Mouse (Mus musculus): ENCODE data around the gene Sipa1l3.

Sipa1l3 gene

GRCm38 (mm10) chr7:29383255-29383654, 135.2 kb downstream of the Sipa1l3 start:
- in situ Hi-C loops (cut with MseI, MboI), result loop anchor here (5.0 kb wide), 1 partner anchor 139 kb away; no protein-coding TSS in a partner anchor

- in situ Hi-C loops (cut with MseI, MboI), result loop anchor here (5.0 kb wide), 1 partner anchor 141 kb away; no protein-coding TSS in a partner anchor
Measured at GRCm38 (mm10) chr7:29381466-29382040, 136.9 kb downstream of the Sipa1l3 start.

DNA sequence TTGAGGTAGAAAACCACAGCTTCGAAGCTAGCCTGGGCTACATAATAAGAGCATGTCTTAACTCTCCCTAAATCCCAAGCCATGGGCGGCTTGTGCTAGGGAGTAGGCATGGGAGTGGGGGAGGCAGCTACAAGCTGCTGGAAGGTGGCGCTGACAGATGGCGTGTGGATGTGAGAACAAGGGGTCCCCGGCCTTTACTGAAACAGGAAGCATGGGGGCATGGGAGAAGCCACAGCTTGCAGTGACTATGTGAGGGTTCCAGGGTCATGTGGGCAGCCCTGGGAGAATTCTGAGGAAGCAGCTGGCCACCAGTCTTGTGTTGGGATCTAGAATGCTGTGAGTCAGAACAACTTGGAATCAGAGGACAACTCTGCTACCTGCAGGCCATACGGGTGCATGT, 144.4 kb downstream of the Sipa1l3 start:
- in situ Hi-C loops (cut with MseI, MboI), result no loop called here

DNA sequence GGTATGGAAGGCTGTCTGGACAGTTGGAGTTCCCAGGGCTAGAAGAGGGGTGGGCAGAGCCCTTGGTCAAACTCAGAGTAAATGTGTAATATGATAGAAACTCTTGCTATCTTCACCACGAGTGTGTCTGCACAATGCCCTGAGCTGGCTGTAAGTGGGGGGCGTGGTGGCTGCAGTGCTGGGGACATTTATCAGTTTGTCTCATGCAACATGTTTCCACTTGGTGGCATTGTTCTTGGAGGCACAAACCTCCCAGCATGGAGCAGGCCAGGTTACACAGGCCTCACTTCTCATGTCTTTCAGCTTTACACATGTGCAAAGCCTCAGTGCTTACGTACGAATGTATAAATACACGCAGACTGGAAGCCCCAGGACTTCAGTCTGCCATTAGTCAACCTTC, 146.3 kb downstream of the Sipa1l3 start:
- in situ Hi-C loops (cut with MseI, MboI), result no loop called here

DNA sequence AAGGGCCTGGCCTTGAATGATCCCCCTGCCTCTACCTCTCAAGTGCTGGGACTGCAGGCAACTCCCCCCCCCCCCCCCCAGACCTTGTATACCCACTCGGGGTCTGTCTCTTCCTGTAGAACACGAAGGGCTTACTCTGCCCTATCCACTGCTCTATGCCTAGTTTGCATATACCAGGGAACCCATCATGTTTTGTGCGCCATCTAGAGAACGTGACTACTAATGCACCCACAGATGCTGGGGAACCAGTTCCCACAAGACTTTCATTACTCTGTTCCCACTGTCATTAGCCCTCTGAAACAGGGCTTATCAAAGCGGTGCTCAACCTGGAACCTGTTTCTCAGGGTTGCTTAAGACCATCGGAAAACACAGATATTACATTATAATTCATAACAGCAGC, 148.4 kb downstream of the Sipa1l3 start:
- in situ Hi-C loops (cut with MseI, MboI), result no loop called here

- in situ Hi-C loops (cut with MseI, MboI), result no loop called here
Measured at GRCm38 (mm10) chr7:29368004-29368320, 150.5 kb downstream of the Sipa1l3 start.

DNA sequence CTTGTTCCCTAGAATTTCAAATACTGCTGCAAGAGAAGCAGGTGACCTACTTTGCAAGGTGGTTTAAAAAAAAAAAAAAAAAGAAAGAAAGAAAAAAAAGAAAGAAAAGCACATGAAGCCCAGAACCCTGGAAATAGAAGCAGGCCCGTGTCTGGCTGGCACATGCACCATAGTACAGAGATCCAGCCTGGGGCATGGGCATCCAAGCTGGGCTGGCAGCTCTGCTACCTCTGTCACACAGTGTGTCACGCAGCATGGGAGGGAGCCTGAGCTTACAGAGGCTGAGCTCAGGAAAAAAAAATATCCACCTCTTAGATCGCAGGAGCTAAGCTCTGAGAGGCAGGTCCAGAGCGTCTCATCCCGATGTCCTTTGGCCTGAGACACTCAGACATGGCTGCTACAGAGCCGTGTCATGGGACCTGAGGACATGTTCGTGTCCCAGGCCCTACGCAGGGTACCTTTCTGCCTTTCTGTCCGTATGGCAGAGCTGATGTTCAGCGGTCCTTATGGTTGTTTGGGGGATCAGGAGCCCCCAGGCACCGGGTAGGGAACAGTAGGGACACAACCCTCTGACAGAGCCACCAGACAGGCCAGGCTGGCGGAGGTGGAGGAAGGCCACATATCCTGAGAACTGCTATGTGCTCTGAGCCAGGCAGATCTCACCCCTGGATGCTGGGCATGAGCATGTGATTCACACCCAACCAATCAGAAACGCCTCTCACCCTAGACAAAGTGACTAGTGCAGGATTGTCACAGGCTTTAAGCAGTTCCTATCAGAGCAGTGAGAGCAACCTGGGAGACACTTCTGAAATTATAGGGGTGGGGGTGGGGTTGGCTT, 151.1 kb downstream of the Sipa1l3 start:
- in situ Hi-C loops (cut with MseI, MboI), result no loop called here

- in situ Hi-C loops (cut with MseI, MboI), result no loop called here
Measured at GRCm38 (mm10) chr7:29364052-29364451, 154.4 kb downstream of the Sipa1l3 start.

DNA sequence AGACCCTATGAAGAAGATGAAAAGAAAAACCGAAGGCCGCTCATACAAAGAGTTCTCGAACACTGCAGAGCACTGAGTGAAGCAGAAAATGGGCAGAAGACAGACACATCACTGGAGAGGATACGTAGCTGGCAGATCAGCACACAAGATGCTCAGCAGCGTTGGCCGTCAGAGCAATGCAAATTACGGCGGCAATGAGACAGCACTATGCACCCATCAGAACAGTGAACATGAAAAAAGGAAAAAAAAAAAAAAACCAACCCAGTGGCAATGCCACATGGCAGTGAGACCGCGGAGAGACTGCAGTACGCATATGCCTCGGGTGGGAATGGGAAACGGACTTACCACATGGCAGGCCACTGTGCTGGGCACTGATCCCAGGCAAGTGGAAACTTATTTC, 156.9 kb downstream of the Sipa1l3 start:
- in situ Hi-C loops (cut with MseI, MboI), result no loop called here

GRCm38 (mm10) chr7:29355406-29355805, 163.0 kb downstream of the Sipa1l3 start:
- in situ Hi-C loops (cut with MseI, MboI), result no loop called here

DNA sequence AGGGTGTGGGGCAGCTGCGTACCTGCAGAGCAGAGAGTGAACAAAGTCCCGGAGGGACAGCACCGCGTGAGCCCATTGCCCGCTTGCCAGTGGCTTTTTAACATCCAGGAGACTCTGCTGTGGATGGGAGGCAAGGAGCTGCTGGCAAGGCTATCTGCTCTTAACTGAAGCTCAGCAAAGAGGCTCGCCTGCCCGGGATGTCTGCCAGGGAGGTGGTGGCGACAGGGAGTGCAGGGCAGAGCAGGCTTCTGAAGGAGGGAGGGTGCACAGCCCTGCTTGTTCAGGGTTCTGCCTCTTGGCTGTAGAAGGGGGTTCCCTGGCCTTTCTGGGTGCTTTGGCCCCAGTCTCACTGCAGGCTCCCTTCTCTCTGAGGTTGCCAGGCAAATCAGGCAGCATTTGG, 164.3 kb downstream of the Sipa1l3 start:
- in situ Hi-C loops (cut with MseI, MboI), result no loop called here

DNA sequence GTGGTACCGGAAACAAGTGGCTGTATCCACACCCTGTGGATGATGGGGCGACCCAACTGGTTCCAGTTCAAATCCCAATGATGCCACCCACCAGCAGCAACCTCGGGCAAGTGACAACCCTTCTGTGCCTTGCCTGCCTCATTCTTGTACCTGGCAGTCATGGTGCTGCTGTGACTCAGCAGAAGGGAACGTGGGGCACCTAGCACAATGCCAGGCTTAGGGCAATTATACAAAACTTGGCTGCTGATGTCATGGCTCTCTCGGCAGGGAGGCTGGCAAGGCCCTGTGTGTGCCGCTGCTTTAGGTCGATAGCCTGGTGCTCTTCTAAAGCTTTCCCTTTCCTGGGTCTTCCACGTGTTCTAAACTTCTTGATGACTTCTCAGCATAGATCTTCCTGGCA, 166.2 kb downstream of the Sipa1l3 start:
- in situ Hi-C loops (cut with MseI, MboI), result no loop called here

DNA sequence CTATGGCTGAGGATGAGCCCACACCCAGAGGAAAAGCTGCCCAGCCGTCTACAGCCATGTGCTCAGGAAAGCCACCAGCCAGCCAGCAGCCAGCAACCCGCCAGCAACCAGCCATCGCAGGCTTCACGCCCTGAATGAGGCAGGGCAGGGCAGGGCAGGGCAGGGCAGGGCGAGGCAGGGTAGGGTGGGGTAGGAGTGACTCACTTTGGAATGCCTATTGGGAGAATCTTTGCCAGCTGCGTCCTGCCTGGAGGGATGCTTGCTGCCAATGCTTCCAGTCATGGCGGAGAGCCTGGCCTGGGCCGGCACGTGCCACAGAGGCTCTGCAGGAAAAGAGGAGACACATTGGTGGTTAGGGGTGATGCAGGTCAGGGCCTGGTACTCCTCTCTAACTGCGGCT, 168.0 kb downstream of the Sipa1l3 start:
- in situ Hi-C loops (cut with MseI, MboI), result no loop called here

- in situ Hi-C loops (cut with MseI, MboI), result no loop called here
Measured at GRCm38 (mm10) chr7:29346212-29346611, 172.2 kb downstream of the Sipa1l3 start.

DNA sequence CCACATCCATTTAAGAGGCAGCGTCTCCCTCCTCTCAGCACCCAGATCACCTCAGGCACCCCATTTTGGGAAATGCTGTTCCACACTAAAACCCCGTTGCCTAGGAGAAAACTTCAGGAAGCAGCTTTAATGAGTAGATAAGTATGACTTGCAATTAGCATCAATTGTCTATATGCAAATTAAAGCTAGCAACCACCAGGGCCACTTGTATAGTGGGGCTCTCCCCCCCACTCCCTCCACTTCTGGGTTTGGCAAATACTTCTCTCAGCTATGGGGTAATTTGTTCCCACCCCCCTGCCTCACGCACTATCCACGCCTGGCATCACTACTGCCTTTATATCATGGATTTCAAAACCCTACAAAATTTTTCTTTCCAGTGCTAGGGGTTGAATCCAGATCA, 172.9 kb downstream of the Sipa1l3 start:
- in situ Hi-C loops (cut with MseI, MboI), result no loop called here

GRCm38 (mm10) chr7:29343746-29344145, 174.7 kb downstream of the Sipa1l3 start:
- in situ Hi-C loops (cut with MseI, MboI), result no loop called here

- in situ Hi-C loops (cut with MseI, MboI), result no loop called here
Measured at GRCm38 (mm10) chr7:29342489-29343092, 175.8 kb downstream of the Sipa1l3 start.

- in situ Hi-C loops (cut with MseI, MboI), result no loop called here
Measured at GRCm38 (mm10) chr7:29341722-29342121, 176.7 kb downstream of the Sipa1l3 start.

DNA sequence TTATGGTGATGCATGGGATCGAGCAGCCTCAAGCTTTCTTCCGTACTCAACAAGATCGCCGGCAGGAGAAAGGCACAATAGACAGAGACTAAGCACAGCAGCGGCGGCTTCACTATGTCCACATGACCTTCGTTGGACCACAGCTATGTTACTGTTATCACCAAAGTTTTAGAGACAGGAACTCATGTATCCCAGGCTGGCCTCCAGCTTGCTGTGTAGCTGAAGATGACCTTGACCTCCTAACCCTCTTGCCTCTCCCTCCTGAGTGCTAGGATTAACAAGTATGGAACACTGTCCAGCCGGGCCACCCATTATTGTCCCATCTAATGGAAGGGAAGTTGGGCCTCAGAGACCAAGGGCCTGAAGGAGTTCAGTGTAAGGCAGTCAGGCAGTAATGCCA, 177.6 kb downstream of the Sipa1l3 start:
- in situ Hi-C loops (cut with MseI, MboI), result no loop called here

DNA sequence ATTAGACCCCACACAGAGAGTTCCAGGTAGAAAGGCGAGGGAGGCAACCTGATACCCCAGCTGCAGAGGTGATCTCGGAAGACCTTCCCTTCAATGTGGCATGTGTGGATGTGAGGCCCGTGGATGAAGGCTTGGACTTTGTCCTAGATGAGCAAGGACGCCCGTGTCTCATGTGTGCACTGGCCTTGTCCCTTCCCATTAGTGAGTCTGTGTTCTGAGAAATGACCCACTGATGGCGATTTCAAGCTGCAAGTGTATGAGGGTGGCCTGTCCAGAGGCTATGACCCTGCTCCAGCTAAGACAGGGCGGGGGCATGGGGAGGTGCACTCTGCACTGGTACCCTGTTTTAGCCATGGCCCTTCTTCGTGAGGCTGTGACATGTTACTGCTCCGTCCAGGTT, 178.2 kb downstream of the Sipa1l3 start:
- in situ Hi-C loops (cut with MseI, MboI), result no loop called here

- in situ Hi-C loops (cut with MseI, MboI), result no loop called here
Measured at GRCm38 (mm10) chr7:29338984-29339679, 179.3 kb downstream of the Sipa1l3 start.

DNA sequence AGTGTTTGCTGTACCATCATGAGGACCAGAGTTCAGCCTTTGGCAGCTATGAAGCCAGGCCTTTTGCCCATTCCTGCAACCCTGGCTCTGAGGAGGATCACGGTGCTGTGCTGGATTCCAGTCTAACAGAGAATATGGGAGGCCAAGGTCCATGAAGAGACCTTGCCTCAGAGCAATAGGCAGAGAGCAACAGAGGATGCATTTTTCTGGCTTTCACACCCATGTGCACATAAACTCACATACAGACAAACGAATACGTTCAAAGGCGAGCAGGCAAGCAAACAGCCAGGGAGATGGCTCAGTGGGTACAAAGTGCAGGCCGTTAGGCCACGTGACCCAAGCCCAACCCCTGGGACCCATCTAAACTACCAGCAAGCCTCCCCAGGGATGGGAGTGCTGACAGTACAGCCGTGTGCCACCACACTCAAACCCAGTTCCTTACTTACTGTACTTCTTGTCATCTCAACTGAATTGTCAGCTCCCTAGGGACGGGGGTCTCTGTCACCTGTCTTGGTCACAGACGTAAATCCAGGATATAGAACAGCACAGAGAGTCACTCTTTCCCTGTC, 180.0 kb downstream of the Sipa1l3 start:
- in situ Hi-C loops (cut with MseI, MboI), result no loop called here

Measured in mouse trophoblast stem cell (cell line).